Mouse (Mus musculus) embryonic facial prominence, embryonic 14.5 days (tissue): Measurements from ENCODE around the gene Dis3. TPM values are rescaled to one million over a fixed set of nuclear protein-coding genes. Genes with fewer than 3 reads are reported as not detected.

Experiments
- ATAC-seq: fragments of 200-750 bp; cut with Nextera tagmentation; 2 replicates; pipeline ENCODE4 v1.8.0; 2017; ENCODE audit warnings: low read depth, moderate number of reproducible peaks, moderate TSS enrichment
- DNase-seq: peaks from one replicate; pipeline ENCODE4 v3.0.0-alpha.2; 2015; ENCODE audit warnings: low spot score
- H3K27ac ChIP-seq: fragments of 300-500 bp; sonication (generic); replicated peaks from 2 replicates; pipeline ENCODE4 v1.5.1; 2014; ENCODE audit warnings: low read depth, mild to moderate bottlenecking, low read length, moderate library complexity
- H3K27me3 ChIP-seq: fragments of 300-500 bp; sonication (generic); replicated peaks from 2 replicates; pipeline ENCODE4 v1.6.1; 2014; ENCODE audit warnings: low read length; ENCODE audit not compliant: control insufficient read depth, insufficient read depth
- H3K36me3 ChIP-seq: fragments of 300-500 bp; sonication (generic); 2 replicates; pipeline ENCODE4 v1.6.1; 2014; ENCODE audit warnings: low read length, mixed read lengths; ENCODE audit not compliant: control insufficient read depth, insufficient read depth
- H3K4me1 ChIP-seq: fragments of 300-500 bp; sonication (generic); 2 replicates; pipeline ENCODE4 v1.6.1; 2014; ENCODE audit warnings: antibody characterized with exemption, low read length; ENCODE audit not compliant: control insufficient read depth, insufficient read depth
- H3K4me2 ChIP-seq: fragments of 300-500 bp; sonication (generic); 2 replicates; pipeline ENCODE4 v1.6.1; 2014; ENCODE audit warnings: low read depth, mild to moderate bottlenecking, low read length, moderate library complexity, mixed read lengths
- H3K4me3 ChIP-seq: fragments of 300-500 bp; sonication (generic); 2 replicates; pipeline ENCODE4 v1.5.1; 2014; ENCODE audit warnings: low read depth, mild to moderate bottlenecking, low read length
- H3K9ac ChIP-seq: fragments of 300-500 bp; sonication (generic); 2 replicates; pipeline ENCODE4 v1.6.1; 2014; ENCODE audit warnings: low read depth, mild to moderate bottlenecking, low read length, moderate library complexity, mixed read lengths
- H3K9me3 ChIP-seq: fragments of 300-500 bp; sonication (generic); 2 replicates; pipeline ENCODE4 v1.6.1; 2016; ENCODE audit warnings: low read length; ENCODE audit not compliant: control insufficient read depth
- WGBS: fragments of 180-500 bp; shearing (Covaris S2); extraction: QIAGEN DNeasy Blood & Tissue Kit; methylation state at CpG from one replicate; pipeline ENCODE4 v1.1.7; 2014; 5-methylcytosine and 5-hydroxymethylcytosine counted together
- polyA plus RNA-seq: library from polyadenylated mRNA; unstranded; fragments of >200 nt; fragmentation: Nextera tagmentation; extraction: Ambion mirVana; gene quantifications from 2 replicates; pipeline ENCODE4 v1.2.1, GENCODE M21; 2014

Dis3 gene
- polyA plus RNA-seq, 1 experiment from 2014 or later = 36.4 TPM

DNA sequence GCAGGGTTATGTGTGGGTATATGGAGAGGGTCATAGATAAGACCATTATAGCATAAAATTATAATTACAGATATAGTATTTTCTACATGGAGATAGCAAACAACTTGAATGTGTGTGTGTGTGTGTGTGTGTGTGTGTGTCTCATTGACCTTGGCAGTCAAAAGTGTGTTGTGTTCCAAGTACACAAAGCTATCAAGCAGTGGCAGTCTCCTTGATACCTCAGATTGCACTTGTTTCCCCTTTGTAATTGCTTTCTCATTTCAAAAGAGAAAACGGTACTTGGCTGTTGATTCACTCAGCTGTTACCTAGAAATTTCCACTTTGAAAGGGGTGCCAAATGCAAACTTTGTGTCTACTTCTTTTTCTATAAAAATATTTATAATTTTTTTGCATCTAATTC lies 27.9 kb upstream of the Dis3 start:
- ATAC-seq = no peak
- 58% methylated on average over 1 of the region's 1 CpGs for WGBS

DNA sequence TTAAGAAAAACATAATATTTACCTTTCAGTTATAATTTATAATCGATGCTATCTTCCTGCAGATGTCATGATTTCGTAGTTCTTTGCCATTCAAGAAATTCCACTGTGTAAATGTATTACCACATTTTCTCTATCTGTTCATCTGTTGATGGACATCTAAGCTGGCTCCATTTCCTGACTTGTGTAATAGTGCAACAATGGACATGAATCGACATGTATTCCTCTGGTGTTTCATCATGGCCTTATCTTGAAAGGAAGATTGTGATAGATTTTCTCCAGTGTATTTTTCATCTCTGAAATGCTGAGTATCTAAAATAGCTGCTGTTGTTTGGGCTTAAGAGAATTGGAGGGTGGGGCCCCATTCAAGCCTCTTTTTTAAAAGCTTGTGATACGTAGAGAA lies 27.1 kb upstream of the Dis3 start:
- H3K4me3 ChIP-seq = no peak overlapping the region
- H3K36me3 ChIP-seq = 0 out of 2 replicates have a peak, but pooled peaks cover 17% of the 10 kb centered on the region
- H3K9ac ChIP-seq = no peak overlapping the region
- 83% methylated on average over 4 of the region's 4 CpGs for WGBS
- DNase-seq = peak; percentile 11
- H3K4me2 ChIP-seq = no peak overlapping the region
- no peaks in the 10 kb centered on the region for H3K9me3 ChIP-seq
- H3K27ac ChIP-seq = no peak overlapping the region
- H3K27me3 ChIP-seq = no peaks in the 10 kb centered on the region
- H3K4me1 ChIP-seq = no peaks in the 10 kb centered on the region
- ATAC-seq = no peak

More for the DNA sequence above, 27.9 kb upstream of the Dis3 start:
- H3K4me1 ChIP-seq = no peaks in the 10 kb centered on the region
- H3K9me3 ChIP-seq = no peaks in the 10 kb centered on the region
- no peaks in the 10 kb centered on the region for H3K27me3 ChIP-seq
- no peak overlapping the region for H3K4me2 ChIP-seq
- H3K36me3 ChIP-seq = 0 out of 2 replicates have a peak, but pooled peaks cover 15% of the 10 kb centered on the region
- no peak for DNase-seq
- H3K27ac ChIP-seq = no peak overlapping the region
- no peak overlapping the region for H3K9ac ChIP-seq
- H3K4me3 ChIP-seq = no peak overlapping the region

- no peak overlapping the region for H3K4me3 ChIP-seq
- no peak overlapping the region for H3K9ac ChIP-seq
- 84% methylated on average over 4 of the region's 4 CpGs for WGBS
- H3K27me3 ChIP-seq = no peaks in the 10 kb centered on the region
- peaks cover 10% of the 10 kb centered on the region; the same call in 1 of the 2 replicates for H3K36me3 ChIP-seq
- no peaks in the 10 kb centered on the region for H3K4me1 ChIP-seq
- ATAC-seq (no peak), DNase-seq (no peak)
- no peak overlapping the region for H3K27ac ChIP-seq
- H3K4me2 ChIP-seq = no peak overlapping the region
- no peaks in the 10 kb centered on the region for H3K9me3 ChIP-seq
These were observed 24.5 kb upstream of the Dis3 start for GRCm38 (mm10) chr14:99124076-99124475.

- H3K36me3 ChIP-seq = peaks cover 21% of the 10 kb centered on the region
- no peaks in the 10 kb centered on the region for H3K9me3 ChIP-seq
- no peak overlapping the region for H3K9ac ChIP-seq
- H3K27me3 ChIP-seq = no peaks in the 10 kb centered on the region
- no peak overlapping the region for H3K27ac ChIP-seq
- DNase-seq = no peak
- no peak overlapping the region for H3K4me3 ChIP-seq
- H3K4me1 ChIP-seq = no peaks in the 10 kb centered on the region
- no peak overlapping the region for H3K4me2 ChIP-seq
- no peak for ATAC-seq
- 89% methylated on average over 11 of the region's 11 CpGs for WGBS
These were observed 22.2 kb upstream of the Dis3 start for GRCm38 (mm10) chr14:99121584-99122339.

DNA sequence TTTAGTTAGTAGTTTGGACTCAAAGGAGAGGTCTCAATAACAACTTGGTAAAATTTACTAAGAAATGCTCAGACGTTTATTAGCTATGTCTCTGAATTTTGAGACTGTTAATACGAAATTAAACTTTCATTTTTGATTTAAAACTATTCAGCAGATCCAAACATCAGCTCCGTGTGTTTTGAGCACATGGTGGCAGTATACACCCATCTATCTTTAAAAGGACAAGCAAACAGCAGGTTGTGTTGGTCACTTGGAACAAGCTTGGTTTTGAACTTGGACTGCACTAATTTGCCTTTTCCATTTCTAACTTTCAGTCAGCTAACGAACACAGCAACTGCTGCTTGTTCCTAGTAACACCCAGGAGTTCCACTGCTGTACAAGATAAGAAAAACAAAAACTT lies 18.0 kb upstream of the Dis3 start:
- Histone ChIP-seq H3K9me3 (no peaks in the 10 kb centered on the region), H3K36me3 (peaks cover 44% of the 10 kb centered on the region), H3K27me3 (no peaks in the 10 kb centered on the region), H3K4me2 (no peak overlapping the region), H3K4me3 (no peak overlapping the region), H3K4me1 (no peaks in the 10 kb centered on the region), H3K27ac (no peak overlapping the region), H3K9ac (no peak overlapping the region)
- DNase-seq (peak; percentile 15), ATAC-seq (no peak)
- WGBS = 81% methylated on average over 4 of the region's 4 CpGs

GRCm38 (mm10) chr14:99108762-99109161 lies 9.2 kb upstream of the Dis3 start:
- peaks cover 85% of the 10 kb centered on the region for H3K36me3 ChIP-seq

GRCm38 (mm10) chr14:99107631-99108187 lies 8.1 kb upstream of the Dis3 start:
- H3K9ac ChIP-seq = no peak overlapping the region
- ATAC-seq (no peak), DNase-seq (no peak)
- no peak overlapping the region for H3K4me3 ChIP-seq
- no peak overlapping the region for H3K27ac ChIP-seq
- no peaks in the 10 kb centered on the region for H3K27me3 ChIP-seq
- no peak overlapping the region for H3K4me2 ChIP-seq
- peaks cover 87% of the 10 kb centered on the region for H3K36me3 ChIP-seq
- no peaks in the 10 kb centered on the region for H3K4me1 ChIP-seq
- 75% methylated on average over 2 of the region's 2 CpGs for WGBS
- H3K9me3 ChIP-seq = no peaks in the 10 kb centered on the region

More at GRCm38 (mm10) chr14:99108762-99109161, 9.2 kb upstream of the Dis3 start:
- Histone ChIP-seq H3K4me1 (no peaks in the 10 kb centered on the region), H3K9me3 (no peaks in the 10 kb centered on the region), H3K27ac (no peak overlapping the region), H3K4me3 (no peak overlapping the region), H3K4me2 (no peak overlapping the region), H3K27me3 (no peaks in the 10 kb centered on the region), H3K9ac (no peak overlapping the region)
- ATAC-seq (no peak), DNase-seq (no peak)
- WGBS = 85% methylated on average over 6 of the region's 6 CpGs

GRCm38 (mm10) chr14:99106671-99107070 lies 7.1 kb upstream of the Dis3 start:
- Histone ChIP-seq H3K27me3 (no peaks in the 10 kb centered on the region), H3K27ac (no peak overlapping the region), H3K9me3 (no peaks in the 10 kb centered on the region), H3K9ac (no peak overlapping the region), H3K36me3 (peaks cover 88% of the 10 kb centered on the region), H3K4me1 (no peaks in the 10 kb centered on the region), H3K4me3 (no peak overlapping the region), H3K4me2 (no peak overlapping the region)
- ATAC-seq (no peak), DNase-seq (no peak)
- 79% methylated on average over 2 of the region's 2 CpGs for WGBS
